Mouse (Mus musculus): Measurements from ENCODE around the gene Plxna1. TPM values are rescaled to one million over a fixed set of nuclear protein-coding genes. Genes with fewer than 3 reads are reported as not detected.
A peak's percentile ranks its signal among the peaks of the same experiment; 100 is the strongest.

Plxna1 gene
- polyA plus RNA-seq, 1 experiment from 2014 or later = 9.2 TPM

DNA sequence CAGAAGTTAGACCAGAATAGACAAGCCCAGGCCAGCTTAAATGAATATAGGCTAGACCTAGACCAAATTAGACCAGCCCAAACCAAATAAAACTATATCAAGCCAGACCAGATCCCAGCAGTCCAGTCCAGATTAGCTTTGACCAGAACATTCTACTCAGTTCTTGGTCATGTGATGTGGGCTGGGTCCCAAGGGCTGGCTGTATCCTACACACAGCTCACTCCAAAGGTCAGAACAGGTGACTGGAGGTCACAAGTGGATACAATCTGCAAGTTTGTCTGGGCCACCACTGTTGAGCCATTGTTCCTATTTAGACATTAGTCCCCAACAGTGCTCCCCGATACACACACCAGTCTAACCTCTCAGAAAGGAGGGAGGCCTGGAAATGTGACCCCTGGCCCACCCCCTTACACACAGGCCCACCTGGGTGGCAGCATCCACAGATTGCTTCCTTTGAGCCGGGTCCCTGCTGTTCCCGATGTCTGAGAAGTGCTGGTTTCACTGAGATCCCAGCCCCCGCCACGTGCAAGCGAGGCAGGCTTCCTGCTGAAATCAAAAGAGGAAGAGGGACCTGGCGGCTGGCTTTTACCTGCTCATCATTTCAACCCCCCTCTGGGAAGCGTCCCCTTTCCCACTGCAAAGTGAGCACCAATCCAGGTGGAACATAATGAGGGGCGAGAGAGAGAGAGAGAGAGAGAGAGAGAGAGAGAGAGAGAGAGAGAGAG, 76.7 kb downstream of the Plxna1 start:
- Histone ChIP-seq H3K9ac (ENCODE audit: low read depth, low read length) (no peak overlapping the region), H3K4me2 (replicated peaks; ENCODE audit: low read depth) (no peak overlapping the region), H3K4me3 (ENCODE audit: low read depth, low read length) (no peak overlapping the region), H3K4me1 (replicated peaks; ENCODE audit: control insufficient read depth, insufficient read depth, low read length) (no peaks in the 10 kb centered on the region), H3K36me3 (ENCODE audit: control insufficient read depth, insufficient read depth) (no peaks in the 10 kb centered on the region), H3K27me3 (replicated peaks; ENCODE audit: control insufficient read depth, insufficient read depth, low read length) (no peaks in the 10 kb centered on the region), H3K9me3 (ENCODE audit: control insufficient read depth) (no peaks in the 10 kb centered on the region), H3K27ac (ENCODE audit: low read depth, low read length) (no peak overlapping the region)
- 63% methylated on average over 9 of the region's 9 CpGs for WGBS
- TF ChIP-seq CTCF (IDR thresholded peaks at IDR 0.05; ENCODE audit: low read depth) = no peak
- no peak for ATAC-seq

DNA sequence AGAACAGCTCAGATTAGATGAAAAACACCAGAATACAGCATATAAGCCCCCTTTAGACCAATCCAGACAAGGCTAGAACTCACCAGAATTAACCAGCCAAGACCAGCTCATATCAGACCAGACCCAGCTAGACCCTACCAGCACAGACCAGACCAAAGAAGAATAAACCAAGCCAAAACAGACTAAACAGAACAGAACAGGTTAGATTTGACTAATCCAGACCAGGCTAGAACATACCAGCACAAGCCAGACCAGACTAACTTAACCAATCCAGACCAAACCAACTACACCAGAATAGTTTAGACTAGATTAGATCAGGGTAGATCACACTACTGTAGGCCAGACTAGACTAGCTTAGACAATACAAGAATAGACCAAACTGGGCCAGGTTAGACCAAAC, 77.3 kb downstream of the Plxna1 start:
- H3K9ac ChIP-seq (ENCODE audit: low read depth, low read length) = no peak overlapping the region
- H3K4me1 ChIP-seq (replicated peaks; ENCODE audit: control insufficient read depth, insufficient read depth, low read length) = no peaks in the 10 kb centered on the region
- TF ChIP-seq CTCF (IDR thresholded peaks at IDR 0.05; ENCODE audit: low read depth) = no peak
- no peaks in the 10 kb centered on the region for H3K36me3 ChIP-seq (ENCODE audit: control insufficient read depth, insufficient read depth)
- no peak overlapping the region for H3K4me2 ChIP-seq (replicated peaks; ENCODE audit: low read depth)
- no peaks in the 10 kb centered on the region for H3K27me3 ChIP-seq (replicated peaks; ENCODE audit: control insufficient read depth, insufficient read depth, low read length)
- no peak for ATAC-seq
- no peak overlapping the region for H3K4me3 ChIP-seq (ENCODE audit: low read depth, low read length)
- H3K27ac ChIP-seq (ENCODE audit: low read depth, low read length) = no peak overlapping the region
- H3K9me3 ChIP-seq (ENCODE audit: control insufficient read depth) = no peaks in the 10 kb centered on the region

DNA sequence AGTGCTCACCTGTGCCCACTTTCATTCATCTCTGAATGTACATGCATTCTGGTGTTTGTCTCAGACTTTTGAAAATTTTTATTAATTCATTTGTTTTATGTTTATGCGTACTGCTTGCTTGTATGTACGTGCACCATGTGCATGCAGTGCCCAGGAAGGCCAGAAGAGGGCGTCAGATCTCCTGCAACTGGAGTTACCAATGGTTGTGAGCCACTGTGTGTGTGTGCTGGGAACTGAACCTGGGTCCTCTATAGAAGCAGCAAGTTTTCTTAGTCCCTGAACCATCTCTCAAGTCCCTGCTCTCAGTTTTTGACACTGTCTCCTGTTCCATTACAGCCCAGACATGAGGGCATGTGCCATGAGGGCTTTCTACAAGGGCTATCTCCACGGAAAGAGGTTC, 79.3 kb downstream of the Plxna1 start:
- H3K27ac ChIP-seq (ENCODE audit: low read depth, low read length) = no peak overlapping the region
- no peak overlapping the region for H3K4me2 ChIP-seq (replicated peaks; ENCODE audit: low read depth)
- WGBS = 89% methylated on average over 4 of the region's 4 CpGs
- H3K9me3 ChIP-seq (ENCODE audit: control insufficient read depth) = no peaks in the 10 kb centered on the region
- H3K36me3 ChIP-seq (ENCODE audit: control insufficient read depth, insufficient read depth) = no peaks in the 10 kb centered on the region
- peak; percentile 22; the same call in 1 of the 2 replicates for TF ChIP-seq CTCF (IDR thresholded peaks at IDR 0.05; ENCODE audit: low read depth)
- no peak overlapping the region for H3K9ac ChIP-seq (ENCODE audit: low read depth, low read length)
- H3K4me1 ChIP-seq (replicated peaks; ENCODE audit: control insufficient read depth, insufficient read depth, low read length) = no peaks in the 10 kb centered on the region
- H3K27me3 ChIP-seq (replicated peaks; ENCODE audit: control insufficient read depth, insufficient read depth, low read length) = no peaks in the 10 kb centered on the region
- ATAC-seq = no peak
- no peak overlapping the region for H3K4me3 ChIP-seq (ENCODE audit: low read depth, low read length)

DNA sequence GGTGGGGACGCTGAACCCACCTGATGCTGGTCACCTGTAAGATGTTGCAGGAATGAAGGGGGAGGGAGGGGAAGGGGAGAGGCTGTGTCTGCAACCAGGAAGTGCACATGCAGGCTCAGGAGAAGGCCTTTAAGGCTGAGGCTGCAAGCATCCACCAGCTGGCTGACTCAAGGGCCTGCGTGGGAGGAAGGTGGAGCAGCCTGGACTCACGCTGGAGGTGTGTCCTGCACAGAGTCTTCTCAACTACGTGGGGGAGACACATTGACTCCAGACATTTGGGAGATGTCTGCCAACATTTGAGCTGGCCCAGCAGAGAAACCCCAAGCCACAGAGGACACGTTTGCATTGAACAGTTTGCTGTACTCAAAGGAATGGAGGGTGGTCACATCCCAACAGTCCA, 79.8 kb downstream of the Plxna1 start:
- no peak overlapping the region for H3K4me2 ChIP-seq (replicated peaks; ENCODE audit: low read depth)
- WGBS = 36% methylated on average over 5 of the region's 5 CpGs
- H3K27ac ChIP-seq (ENCODE audit: low read depth, low read length) = no peak overlapping the region
- H3K36me3 ChIP-seq (ENCODE audit: control insufficient read depth, insufficient read depth) = no peaks in the 10 kb centered on the region
- no peak overlapping the region for H3K4me3 ChIP-seq (ENCODE audit: low read depth, low read length)
- TF ChIP-seq CTCF (IDR thresholded peaks at IDR 0.05; ENCODE audit: low read depth) = no peak
- H3K4me1 ChIP-seq (replicated peaks; ENCODE audit: control insufficient read depth, insufficient read depth, low read length) = no peaks in the 10 kb centered on the region
- no peaks in the 10 kb centered on the region for H3K9me3 ChIP-seq (ENCODE audit: control insufficient read depth)
- no peak overlapping the region for H3K9ac ChIP-seq (ENCODE audit: low read depth, low read length)
- no peaks in the 10 kb centered on the region for H3K27me3 ChIP-seq (replicated peaks; ENCODE audit: control insufficient read depth, insufficient read depth, low read length)
- ATAC-seq = no peak

DNA sequence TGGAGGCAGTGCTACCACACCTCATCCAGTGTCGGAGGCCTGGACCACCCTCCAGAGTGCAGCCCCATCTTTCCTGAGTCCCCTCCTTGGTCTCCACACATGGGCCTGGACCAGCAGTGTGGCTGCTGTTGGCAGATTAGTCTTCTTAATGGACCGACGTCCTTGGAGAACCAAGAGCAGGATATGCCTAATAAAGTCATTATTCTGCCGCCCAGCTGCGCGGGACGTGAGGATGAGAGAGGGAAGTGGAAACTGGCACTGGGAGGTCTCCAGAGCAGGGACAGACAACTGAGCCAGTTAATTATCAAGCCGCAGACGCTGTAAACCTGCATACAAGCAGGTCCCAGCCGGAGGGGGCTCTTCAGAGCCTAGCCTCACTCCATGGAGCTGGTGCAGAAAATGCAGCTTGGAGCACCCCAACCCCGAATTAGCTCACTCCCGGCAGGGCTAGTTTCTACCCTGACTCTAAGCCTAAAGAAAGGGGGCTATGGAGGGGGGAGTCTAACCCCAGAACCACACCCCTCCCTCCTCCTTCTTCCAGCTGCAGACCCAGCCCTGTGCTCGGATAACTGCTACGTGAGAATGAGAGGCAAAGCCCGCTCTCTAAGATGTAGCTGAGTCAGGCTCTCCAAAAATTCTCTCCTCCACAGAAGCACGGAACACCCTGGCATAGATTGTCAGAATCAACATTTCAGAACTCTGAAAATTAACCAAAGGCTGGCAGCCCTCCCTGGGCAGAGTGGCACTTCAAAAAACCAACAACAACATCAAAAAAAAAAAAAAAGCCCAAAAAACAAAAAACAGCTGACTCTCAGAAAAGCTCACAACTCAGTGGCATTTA, 80.7 kb downstream of the Plxna1 start:
- Histone ChIP-seq H3K4me1 (replicated peaks; ENCODE audit: control insufficient read depth, insufficient read depth, low read length) (no peaks in the 10 kb centered on the region), H3K9me3 (ENCODE audit: control insufficient read depth) (no peaks in the 10 kb centered on the region), H3K4me2 (replicated peaks; ENCODE audit: low read depth) (no peak overlapping the region), H3K27me3 (replicated peaks; ENCODE audit: control insufficient read depth, insufficient read depth, low read length) (no peaks in the 10 kb centered on the region), H3K27ac (ENCODE audit: low read depth, low read length) (no peak overlapping the region), H3K9ac (ENCODE audit: low read depth, low read length) (no peak overlapping the region), H3K36me3 (ENCODE audit: control insufficient read depth, insufficient read depth) (no peaks in the 10 kb centered on the region), H3K4me3 (ENCODE audit: low read depth, low read length) (no peak overlapping the region)
- no peak for ATAC-seq
- no peak for TF ChIP-seq CTCF (IDR thresholded peaks at IDR 0.05; ENCODE audit: low read depth)
- 11% methylated on average over 16 of the region's 16 CpGs for WGBS

DNA sequence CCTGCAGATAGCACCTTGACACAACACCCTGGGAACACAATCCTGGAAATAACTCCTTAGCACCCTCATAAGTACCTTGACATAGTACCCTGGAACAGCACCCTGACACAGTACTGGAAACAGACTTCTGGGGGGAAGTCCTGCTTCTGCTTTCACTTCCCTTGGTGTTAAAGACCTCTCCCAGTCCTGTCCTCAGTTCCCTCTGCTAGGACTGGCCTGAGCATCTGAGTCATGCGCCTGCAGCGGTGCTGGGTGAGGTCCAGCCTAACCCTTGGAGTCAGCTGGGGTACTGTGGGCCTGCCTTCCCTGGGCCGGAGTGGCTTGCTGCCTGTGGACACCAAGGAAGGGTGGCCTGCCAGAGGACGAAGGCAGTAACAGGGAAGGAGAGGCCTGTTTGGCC, 81.9 kb downstream of the Plxna1 start:
- ATAC-seq = no peak
- H3K36me3 ChIP-seq (ENCODE audit: control insufficient read depth, insufficient read depth) = no peaks in the 10 kb centered on the region
- H3K9me3 ChIP-seq (ENCODE audit: control insufficient read depth) = no peaks in the 10 kb centered on the region
- 89% methylated on average over 4 of the region's 4 CpGs for WGBS
- H3K4me1 ChIP-seq (replicated peaks; ENCODE audit: control insufficient read depth, insufficient read depth, low read length) = no peaks in the 10 kb centered on the region
- TF ChIP-seq CTCF (IDR thresholded peaks at IDR 0.05; ENCODE audit: low read depth) = no peak
- H3K4me3 ChIP-seq (ENCODE audit: low read depth, low read length) = no peak overlapping the region
- no peak overlapping the region for H3K4me2 ChIP-seq (replicated peaks; ENCODE audit: low read depth)
- H3K9ac ChIP-seq (ENCODE audit: low read depth, low read length) = no peak overlapping the region
- no peak overlapping the region for H3K27ac ChIP-seq (ENCODE audit: low read depth, low read length)
- no peaks in the 10 kb centered on the region for H3K27me3 ChIP-seq (replicated peaks; ENCODE audit: control insufficient read depth, insufficient read depth, low read length)

All from intestine, postnatal 0 days (tissue).